Mouse (Mus musculus): ENCODE results near the gene Ehmt2. TPM values are rescaled to one million over a fixed set of nuclear protein-coding genes. Genes with fewer than 3 reads are reported as not detected.
"Not testable (repeated sequence)": the region's sequence is repeated elsewhere in the genome, so short reads cannot be mapped to it uniquely, and the experiment has no call there.

Ehmt2 gene
- total and polyA plus RNA-seq, 2 experiments from 2014 or later, result 61.8 to 302 TPM

GRCm38 (mm10) chr17:34897373-34898159 lies 703 bp upstream of the Ehmt2 start:
- TF ChIP-seq CTCF (IDR thresholded peaks at IDR 0.05; ENCODE audit: low read depth), result no peak
- 14% methylated on average over 10 of the region's 10 CpGs for WGBS

GRCm38 (mm10) chr17:34898706-34899052 lies 410 bp downstream of the Ehmt2 start:
- Histone ChIP-seq H3K36me3 (ENCODE audit: insufficient read depth) (peaks cover 27% of the 10 kb centered on the region), H3K27ac (ENCODE audit: low read depth, low read length) (peak overlapping the region; percentile 91), H3K9ac (peak overlapping the region; percentile 83), H3K9me3 (ENCODE audit: low read length) (no peaks in the 10 kb centered on the region), H3K4me3 (ENCODE audit: low read depth, low read length) (peak overlapping the region; percentile 95), H3K4me2 (ENCODE audit: low read depth) (peak overlapping the region; percentile 89), H3K27me3 (ENCODE audit: insufficient read depth, low read length) (no peaks in the 10 kb centered on the region), H3K4me1 (ENCODE audit: insufficient read depth) (peaks cover 10% of the 10 kb centered on the region; the same call in 1 of the 2 replicates)
- TF ChIP-seq CTCF (IDR thresholded peaks at IDR 0.05; ENCODE audit: low read depth), result no peak
- DNase-seq, result peak; percentile 54
- WGBS, result 0% methylated on average over 21 of the region's 47 CpGs
- no peak for ATAC-seq

More at GRCm38 (mm10) chr17:34897373-34898159, 703 bp upstream of the Ehmt2 start:
- H3K27me3 ChIP-seq (ENCODE audit: insufficient read depth, low read length), result no peaks in the 10 kb centered on the region
- DNase-seq, result peak; percentile 63
- H3K9me3 ChIP-seq (ENCODE audit: low read length), result no peaks in the 10 kb centered on the region
- H3K9ac ChIP-seq, result peak overlapping the region; percentile 83
- H3K4me3 ChIP-seq (ENCODE audit: low read depth, low read length), result peak overlapping the region; percentile 95
- ATAC-seq, result no peak
- H3K4me2 ChIP-seq (ENCODE audit: low read depth), result peak overlapping the region; percentile 89
- H3K36me3 ChIP-seq (ENCODE audit: insufficient read depth), result peaks cover 17% of the 10 kb centered on the region
- H3K4me1 ChIP-seq (ENCODE audit: insufficient read depth), result peaks cover 10% of the 10 kb centered on the region; the same call in 1 of the 2 replicates
- peak overlapping the region; percentile 91 for H3K27ac ChIP-seq (ENCODE audit: low read depth, low read length)

- Histone ChIP-seq H3K4me1 (ENCODE audit: insufficient read depth) (peaks cover 10% of the 10 kb centered on the region; the same call in 1 of the 2 replicates), H3K9me3 (ENCODE audit: low read length) (no peaks in the 10 kb centered on the region), H3K36me3 (ENCODE audit: insufficient read depth) (peaks cover 31% of the 10 kb centered on the region), H3K27me3 (ENCODE audit: insufficient read depth, low read length) (no peaks in the 10 kb centered on the region), H3K4me3 (ENCODE audit: low read depth, low read length) (peak overlapping the region; percentile 95), H3K9ac (peak overlapping the region; percentile 83), H3K4me2 (ENCODE audit: low read depth) (peak overlapping the region; percentile 89), H3K27ac (ENCODE audit: low read depth, low read length) (peak overlapping the region; percentile 91)
- ATAC-seq (no peak), DNase-seq (peak; percentile 17)
- TF ChIP-seq CTCF (IDR thresholded peaks at IDR 0.05; ENCODE audit: low read depth), result no peak
- 2% methylated on average over 41 of the region's 45 CpGs for WGBS
These were observed 1.0 kb downstream of the Ehmt2 start for GRCm38 (mm10) chr17:34899053-34899889.

- Histone ChIP-seq H3K9ac (peak overlapping the region; percentile 83), H3K4me3 (ENCODE audit: low read depth, low read length) (peak overlapping the region; percentile 95), H3K36me3 (ENCODE audit: insufficient read depth) (peaks cover 37% of the 10 kb centered on the region), H3K4me1 (ENCODE audit: insufficient read depth) (peaks cover 10% of the 10 kb centered on the region; the same call in 1 of the 2 replicates), H3K27me3 (ENCODE audit: insufficient read depth, low read length) (no peaks in the 10 kb centered on the region), H3K4me2 (ENCODE audit: low read depth) (peak overlapping the region; percentile 89), H3K9me3 (ENCODE audit: low read length) (no peaks in the 10 kb centered on the region), H3K27ac (ENCODE audit: low read depth, low read length) (no peak overlapping the region)
- WGBS, result 2% methylated on average over 5 of the region's 5 CpGs
- no peak for TF ChIP-seq CTCF (IDR thresholded peaks at IDR 0.05; ENCODE audit: low read depth)
- ATAC-seq (no peak), DNase-seq (no peak)
These were observed 1.6 kb downstream of the Ehmt2 start for GRCm38 (mm10) chr17:34899890-34900243.

- H3K4me3 ChIP-seq (ENCODE audit: low read depth, low read length); H3K4me2 ChIP-seq (ENCODE audit: low read depth); DNase-seq; H3K9ac ChIP-seq; H3K27ac ChIP-seq (ENCODE audit: low read depth, low read length); H3K9me3 ChIP-seq (ENCODE audit: low read length); ATAC-seq; H3K4me1 ChIP-seq (ENCODE audit: insufficient read depth); H3K27me3 ChIP-seq (ENCODE audit: insufficient read depth, low read length): not testable (repeated sequence)
- H3K36me3 ChIP-seq (ENCODE audit: insufficient read depth), result peaks cover 47% of the 10 kb centered on the region
These were observed 2.6 kb downstream of the Ehmt2 start for GRCm38 (mm10) chr17:34900826-34901225.

- 95% methylated on average over 9 of the region's 10 CpGs for WGBS
- ATAC-seq; H3K9me3 ChIP-seq (ENCODE audit: low read length): not testable (repeated sequence)
These were observed 3.7 kb downstream of the Ehmt2 start for GRCm38 (mm10) chr17:34901948-34902347.

GRCm38 (mm10) chr17:34902895-34903294 lies 4.6 kb downstream of the Ehmt2 start:
- DNase-seq, result no peak
- Histone ChIP-seq H3K4me3 (ENCODE audit: low read depth, low read length) (no peak overlapping the region), H3K9ac (no peak overlapping the region), H3K27me3 (ENCODE audit: insufficient read depth, low read length) (no peaks in the 10 kb centered on the region), H3K36me3 (ENCODE audit: insufficient read depth) (peaks cover 62% of the 10 kb centered on the region), H3K27ac (ENCODE audit: low read depth, low read length) (no peak overlapping the region), H3K9me3 (ENCODE audit: low read length) (no peaks in the 10 kb centered on the region), H3K4me2 (ENCODE audit: low read depth) (no peak overlapping the region), H3K4me1 (ENCODE audit: insufficient read depth) (peaks cover 5% of the 10 kb centered on the region; the same call in 1 of the 2 replicates)
- 90% methylated on average over 9 of the region's 9 CpGs for WGBS
- ATAC-seq, result no peak
- no peak for TF ChIP-seq CTCF (IDR thresholded peaks at IDR 0.05; ENCODE audit: low read depth)

More at GRCm38 (mm10) chr17:34901948-34902347, 3.7 kb downstream of the Ehmt2 start:
- peaks cover 53% of the 10 kb centered on the region for H3K36me3 ChIP-seq (ENCODE audit: insufficient read depth)
- not testable (repeated sequence) for H3K27ac ChIP-seq (ENCODE audit: low read depth, low read length); H3K4me2 ChIP-seq (ENCODE audit: low read depth); H3K4me3 ChIP-seq (ENCODE audit: low read depth, low read length); H3K4me1 ChIP-seq (ENCODE audit: insufficient read depth); H3K27me3 ChIP-seq (ENCODE audit: insufficient read depth, low read length); DNase-seq; H3K9ac ChIP-seq

Measured in forebrain, postnatal 0 days (tissue).